Mouse (Mus musculus) spleen, adult 2 months (tissue): ENCODE measurements around the gene Zfp791.

Experiments used
- CTCF ChIP-seq: fragments of 200-500 bp; IDR thresholded peaks from 2 replicates; pipeline ENCODE4 v1.5.1; 2011; ENCODE audit warnings: mild to moderate bottlenecking, inconsistent platforms; ENCODE audit not compliant: insufficient read depth, insufficient read length, insufficient replicate concordance; ENCODE audit errors: extremely low read depth
- POLR2A ChIP-seq: fragments of 200-500 bp; IDR thresholded peaks from 2 replicates; pipeline ENCODE4 v1.6.1; 2011; ENCODE audit warnings: low read depth, low read length, inconsistent platforms

DNA sequence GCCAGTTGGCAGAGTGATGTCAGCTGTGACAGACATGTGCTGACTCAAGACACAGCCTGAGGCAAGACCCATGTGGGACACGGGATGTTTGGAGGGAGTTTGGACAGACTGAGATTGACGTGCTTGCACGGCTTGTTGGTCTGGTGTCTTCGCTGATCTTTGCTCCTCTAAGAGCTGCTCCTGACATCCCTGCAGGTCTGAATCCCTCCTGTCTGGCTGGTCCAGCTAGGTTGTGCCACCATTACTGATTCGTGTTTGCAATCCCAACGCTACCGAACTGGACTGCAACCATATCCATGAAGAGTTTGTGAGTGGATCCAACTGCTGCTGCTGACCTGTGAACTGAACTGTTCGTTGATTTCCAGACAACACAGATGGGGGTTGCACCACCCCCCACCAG is 796 bp upstream of the Zfp791 start:
- TF ChIP-seq CTCF (no peak), POLR2A (no peak)
